Mouse (Mus musculus): ENCODE data around the gene Defb36. TPM values are rescaled to one million over a fixed set of nuclear protein-coding genes. Genes with fewer than 3 reads are reported as not detected.

The Defb36 gene
- polyA plus RNA-seq, 1 experiment = not detected

- no peak overlapping the region for H3K4me3 ChIP-seq (replicated peaks; ENCODE audit: control insufficient read depth, low read depth, low read length)
- 77% methylated on average over 11 of the region's 11 CpGs for WGBS
- H3K27ac ChIP-seq (ENCODE audit: control insufficient read depth, insufficient read depth, low read depth, low read length, poor library complexity) = no peak overlapping the region
- no peaks in the 10 kb centered on the region for H3K4me1 ChIP-seq (ENCODE audit: control insufficient read depth, insufficient read depth, low read length)
- no peak for TF ChIP-seq CTCF (IDR thresholded peaks at IDR 0.05; ENCODE audit: control insufficient read depth, insufficient read depth, low read length)
- no peak for TF ChIP-seq POLR2A (IDR thresholded peaks at IDR 0.05; ENCODE audit: borderline replicate concordance, control insufficient read depth, low read depth, low read length)
Observed at GRCm38 (mm10) chr2:152580612-152581011, 23.5 kb upstream of the Defb36 start.

- no peak for TF ChIP-seq CTCF (IDR thresholded peaks at IDR 0.05; ENCODE audit: control insufficient read depth, insufficient read depth, low read length)
- no peak for TF ChIP-seq POLR2A (IDR thresholded peaks at IDR 0.05; ENCODE audit: borderline replicate concordance, control insufficient read depth, low read depth, low read length)
- Histone ChIP-seq H3K4me3 (replicated peaks; ENCODE audit: control insufficient read depth, low read depth, low read length) (no peak overlapping the region), H3K27ac (ENCODE audit: control insufficient read depth, insufficient read depth, low read depth, low read length, poor library complexity) (no peak overlapping the region), H3K4me1 (ENCODE audit: control insufficient read depth, insufficient read depth, low read length) (no peaks in the 10 kb centered on the region)
- 65% methylated on average over 4 of the region's 4 CpGs for WGBS
Observed at GRCm38 (mm10) chr2:152586926-152587560, 17.1 kb upstream of the Defb36 start.

GRCm38 (mm10) chr2:152588450-152588849, 15.7 kb upstream of the Defb36 start:
- WGBS = 49% methylated on average over 2 of the region's 2 CpGs
- Histone ChIP-seq H3K4me1 (ENCODE audit: control insufficient read depth, insufficient read depth, low read length) (no peaks in the 10 kb centered on the region), H3K27ac (ENCODE audit: control insufficient read depth, insufficient read depth, low read depth, low read length, poor library complexity) (no peak overlapping the region), H3K4me3 (replicated peaks; ENCODE audit: control insufficient read depth, low read depth, low read length) (no peak overlapping the region)
- TF ChIP-seq POLR2A (IDR thresholded peaks at IDR 0.05; ENCODE audit: borderline replicate concordance, control insufficient read depth, low read depth, low read length) = no peak
- TF ChIP-seq CTCF (IDR thresholded peaks at IDR 0.05; ENCODE audit: control insufficient read depth, insufficient read depth, low read length) = no peak

GRCm38 (mm10) chr2:152589021-152589420, 15.1 kb upstream of the Defb36 start:
- TF ChIP-seq CTCF (IDR thresholded peaks at IDR 0.05; ENCODE audit: control insufficient read depth, insufficient read depth, low read length) (no peak), POLR2A (IDR thresholded peaks at IDR 0.05; ENCODE audit: borderline replicate concordance, control insufficient read depth, low read depth, low read length) (no peak)
- WGBS = 58% methylated on average over 6 of the region's 6 CpGs
- Histone ChIP-seq H3K4me1 (ENCODE audit: control insufficient read depth, insufficient read depth, low read length) (no peaks in the 10 kb centered on the region), H3K4me3 (replicated peaks; ENCODE audit: control insufficient read depth, low read depth, low read length) (no peak overlapping the region), H3K27ac (ENCODE audit: control insufficient read depth, insufficient read depth, low read depth, low read length, poor library complexity) (no peak overlapping the region)

GRCm38 (mm10) chr2:152599299-152599698, 4.8 kb upstream of the Defb36 start, which contains the start of gene Defb45:
Gene Defb45, minus strand, starts transcription at chr2:152599399.
- Histone ChIP-seq H3K4me1 (ENCODE audit: control insufficient read depth, insufficient read depth, low read length) (no peaks in the 10 kb centered on the region), H3K4me3 (replicated peaks; ENCODE audit: control insufficient read depth, low read depth, low read length) (no peak within 1 kb of the TSS), H3K27ac (ENCODE audit: control insufficient read depth, insufficient read depth, low read depth, low read length, poor library complexity) (no peak within 1 kb of the TSS)
- TF ChIP-seq CTCF (IDR thresholded peaks at IDR 0.05; ENCODE audit: control insufficient read depth, insufficient read depth, low read length) = no peak
- TF ChIP-seq POLR2A (IDR thresholded peaks at IDR 0.05; ENCODE audit: borderline replicate concordance, control insufficient read depth, low read depth, low read length) = no peak
- WGBS = 59% methylated on average over 7 of the region's 7 CpGs

GRCm38 (mm10) chr2:152600076-152600475, 4.1 kb upstream of the Defb36 start:
- WGBS = 82% methylated on average over 6 of the region's 6 CpGs
- Histone ChIP-seq H3K27ac (ENCODE audit: control insufficient read depth, insufficient read depth, low read depth, low read length, poor library complexity) (no peak overlapping the region), H3K4me3 (replicated peaks; ENCODE audit: control insufficient read depth, low read depth, low read length) (no peak overlapping the region), H3K4me1 (ENCODE audit: control insufficient read depth, insufficient read depth, low read length) (no peaks in the 10 kb centered on the region)
- TF ChIP-seq CTCF (IDR thresholded peaks at IDR 0.05; ENCODE audit: control insufficient read depth, insufficient read depth, low read length) (no peak), POLR2A (IDR thresholded peaks at IDR 0.05; ENCODE audit: borderline replicate concordance, control insufficient read depth, low read depth, low read length) (no peak)

- 53% methylated on average over 4 of the region's 4 CpGs for WGBS
- no peak overlapping the region for H3K4me3 ChIP-seq (replicated peaks; ENCODE audit: control insufficient read depth, low read depth, low read length)
- no peaks in the 10 kb centered on the region for H3K4me1 ChIP-seq (ENCODE audit: control insufficient read depth, insufficient read depth, low read length)
- H3K27ac ChIP-seq (ENCODE audit: control insufficient read depth, insufficient read depth, low read depth, low read length, poor library complexity) = no peak overlapping the region
- TF ChIP-seq CTCF (IDR thresholded peaks at IDR 0.05; ENCODE audit: control insufficient read depth, insufficient read depth, low read length) (peak; percentile 20; the same call in 1 of the 2 replicates), POLR2A (IDR thresholded peaks at IDR 0.05; ENCODE audit: borderline replicate concordance, control insufficient read depth, low read depth, low read length) (no peak)
Observed at GRCm38 (mm10) chr2:152601275-152601960, 2.7 kb upstream of the Defb36 start.

GRCm38 (mm10) chr2:152607746-152608145, 3.6 kb downstream of the Defb36 start:
- TF ChIP-seq POLR2A (IDR thresholded peaks at IDR 0.05; ENCODE audit: borderline replicate concordance, control insufficient read depth, low read depth, low read length) (no peak), CTCF (IDR thresholded peaks at IDR 0.05; ENCODE audit: control insufficient read depth, insufficient read depth, low read length) (no peak)
- 51% methylated on average over 6 of the region's 6 CpGs for WGBS
- H3K4me3 ChIP-seq (replicated peaks; ENCODE audit: control insufficient read depth, low read depth, low read length) = no peak overlapping the region
- H3K4me1 ChIP-seq (ENCODE audit: control insufficient read depth, insufficient read depth, low read length) = no peaks in the 10 kb centered on the region; the same call in 1 of the 2 replicates
- no peak overlapping the region for H3K27ac ChIP-seq (ENCODE audit: control insufficient read depth, insufficient read depth, low read depth, low read length, poor library complexity)
